Mouse (Mus musculus): ENCODE measurements around the gene Gstm7. TPM values are rescaled to one million over a fixed set of nuclear protein-coding genes. Genes with fewer than 3 reads are reported as not detected.
"Not testable (repeated sequence)": the region's sequence is repeated elsewhere in the genome, so short reads cannot be mapped to it uniquely, and the experiment has no call there.

The Gstm7 gene
- polyA plus RNA-seq, 1 experiment from 2014 or later = 18.6 TPM

DNA sequence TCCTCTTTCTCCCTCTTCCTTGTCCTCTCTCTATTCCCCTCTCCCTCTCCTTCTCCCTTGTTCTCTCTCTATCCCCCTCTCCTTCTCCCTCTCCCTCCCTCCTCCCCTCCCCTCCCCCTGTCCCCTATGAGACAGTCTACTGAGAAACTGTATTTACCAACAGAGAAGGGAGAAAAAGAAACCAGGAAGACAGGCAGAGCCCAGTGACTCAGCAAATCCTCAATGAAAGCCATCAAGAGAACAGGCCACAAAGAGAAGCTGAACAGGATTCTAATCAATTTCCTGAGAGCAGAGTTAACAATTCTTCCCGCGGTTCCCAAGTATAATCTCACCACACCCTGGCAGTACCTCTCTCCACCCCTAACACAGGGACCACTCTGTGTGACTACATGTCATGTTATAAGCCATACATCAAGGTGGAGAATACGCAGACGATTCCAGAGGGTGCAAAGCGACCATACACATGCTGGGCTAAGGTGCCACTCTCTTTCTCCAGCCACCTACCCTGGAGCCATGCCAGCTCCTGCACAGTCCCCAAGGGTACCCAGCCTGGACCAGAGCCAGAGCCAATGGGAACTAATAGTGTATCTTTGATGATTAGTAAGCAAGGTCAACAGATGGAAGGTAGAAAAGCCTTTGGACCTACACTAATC lies 33.2 kb upstream of the Gstm7 start:
- 63% methylated on average over 5 of the region's 5 CpGs for WGBS
- Histone ChIP-seq H3K4me2 (replicated peaks; ENCODE audit: low read depth, low read length) (no peak overlapping the region), H3K4me1 (ENCODE audit: control insufficient read depth, insufficient read depth, low read length) (no peaks in the 10 kb centered on the region), H3K4me3 (ENCODE audit: low read length) (no peak overlapping the region), H3K27ac (ENCODE audit: low read depth, low read length) (no peak overlapping the region), H3K9ac (ENCODE audit: low read depth, low read length) (no peak overlapping the region), H3K9me3 (ENCODE audit: control insufficient read depth, low read length) (no peaks in the 10 kb centered on the region), H3K27me3 (ENCODE audit: control insufficient read depth, insufficient read depth, low read length) (no peaks in the 10 kb centered on the region), H3K36me3 (ENCODE audit: control insufficient read depth, insufficient read depth, low read length) (no peaks in the 10 kb centered on the region)
- ATAC-seq (ENCODE audit: low FRiP score, low TSS enrichment) = no peak

DNA sequence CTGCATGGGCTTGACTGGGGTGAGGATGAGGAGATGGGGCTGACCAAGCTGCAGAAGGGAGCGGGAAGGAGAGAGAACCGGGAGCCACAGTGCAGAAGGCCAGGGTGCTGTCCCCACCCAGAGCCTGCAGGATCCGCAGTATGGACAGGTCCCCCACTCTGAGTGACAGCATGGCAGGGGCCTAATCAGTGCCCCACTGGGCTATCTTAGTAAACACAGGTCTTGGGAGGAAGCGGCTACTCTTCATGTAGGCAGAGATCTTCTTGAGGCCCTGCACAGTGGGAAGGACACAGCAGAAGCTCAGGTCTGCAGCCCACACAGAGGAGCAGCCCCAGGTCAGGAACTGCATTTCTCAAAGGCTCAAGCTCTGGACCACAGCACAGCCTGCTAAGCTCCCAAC lies 32.4 kb upstream of the Gstm7 start:
- no peak overlapping the region for H3K9ac ChIP-seq (ENCODE audit: low read depth, low read length)
- WGBS = 89% methylated on average over 4 of the region's 4 CpGs
- H3K27ac ChIP-seq (ENCODE audit: low read depth, low read length) = no peak overlapping the region

DNA sequence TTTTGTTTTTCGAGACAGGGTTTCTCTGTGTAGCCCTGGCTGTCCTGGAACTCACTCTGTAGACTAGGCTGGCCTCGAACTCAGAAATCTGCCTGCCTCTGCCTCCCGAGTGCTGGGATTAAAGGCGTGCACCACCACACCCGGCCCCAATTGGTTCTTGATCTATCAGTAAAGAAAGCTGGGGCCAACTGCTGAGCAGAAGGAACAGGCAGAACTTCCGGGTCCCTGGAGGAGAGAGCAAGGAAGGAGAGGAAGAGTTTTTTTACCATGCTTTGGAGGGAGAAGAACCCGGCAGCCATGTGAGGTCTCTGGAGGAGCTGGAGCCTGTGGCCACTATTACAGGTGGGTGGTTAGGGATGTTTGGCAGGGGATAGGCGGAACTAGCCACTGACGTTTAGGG lies 23.6 kb upstream of the Gstm7 start:
- ATAC-seq (ENCODE audit: low FRiP score, low TSS enrichment); H3K27ac ChIP-seq (ENCODE audit: low read depth, low read length); H3K4me1 ChIP-seq (ENCODE audit: control insufficient read depth, insufficient read depth, low read length); H3K9me3 ChIP-seq (ENCODE audit: control insufficient read depth, low read length); H3K4me2 ChIP-seq (replicated peaks; ENCODE audit: low read depth, low read length); H3K36me3 ChIP-seq (ENCODE audit: control insufficient read depth, insufficient read depth, low read length); H3K27me3 ChIP-seq (ENCODE audit: control insufficient read depth, insufficient read depth, low read length); H3K4me3 ChIP-seq (ENCODE audit: low read length); H3K9ac ChIP-seq (ENCODE audit: low read depth, low read length): not testable (repeated sequence)
- 94% methylated on average over 9 of the region's 9 CpGs for WGBS

More for the DNA sequence above, 32.4 kb upstream of the Gstm7 start:
- H3K9me3 ChIP-seq (ENCODE audit: control insufficient read depth, low read length) = no peaks in the 10 kb centered on the region
- no peak overlapping the region for H3K4me2 ChIP-seq (replicated peaks; ENCODE audit: low read depth, low read length)
- no peak for ATAC-seq (ENCODE audit: low FRiP score, low TSS enrichment)
- H3K4me1 ChIP-seq (ENCODE audit: control insufficient read depth, insufficient read depth, low read length) = no peaks in the 10 kb centered on the region
- no peaks in the 10 kb centered on the region for H3K36me3 ChIP-seq (ENCODE audit: control insufficient read depth, insufficient read depth, low read length)
- no peak overlapping the region for H3K4me3 ChIP-seq (ENCODE audit: low read length)
- H3K27me3 ChIP-seq (ENCODE audit: control insufficient read depth, insufficient read depth, low read length) = no peaks in the 10 kb centered on the region

DNA sequence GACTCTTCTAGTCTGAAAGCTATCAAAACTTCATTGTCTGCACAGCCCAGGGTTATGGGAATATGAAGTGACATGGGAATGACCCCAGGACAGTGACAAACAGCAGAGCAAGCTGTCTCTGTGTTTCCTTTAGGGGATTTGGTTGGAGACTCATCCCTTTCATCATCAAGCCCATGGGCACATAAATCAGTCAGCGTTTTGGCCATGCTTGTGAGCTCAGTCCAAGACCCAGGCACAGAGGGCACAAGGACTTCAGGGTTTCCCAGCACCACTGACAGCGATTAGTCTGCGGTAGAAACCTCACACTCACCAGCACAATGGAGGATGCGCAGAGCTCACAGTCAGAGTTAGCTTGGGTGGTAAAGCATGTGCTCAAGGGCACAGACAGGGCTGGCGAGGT lies 22.3 kb upstream of the Gstm7 start:
- H3K27ac ChIP-seq (ENCODE audit: low read depth, low read length) = no peak overlapping the region
- H3K36me3 ChIP-seq (ENCODE audit: control insufficient read depth, insufficient read depth, low read length) = no peaks in the 10 kb centered on the region
- no peaks in the 10 kb centered on the region for H3K9me3 ChIP-seq (ENCODE audit: control insufficient read depth, low read length)
- ATAC-seq (ENCODE audit: low FRiP score, low TSS enrichment) = peak; percentile 32; the same call in 1 of the 2 replicates
- H3K4me2 ChIP-seq (replicated peaks; ENCODE audit: low read depth, low read length) = no peak overlapping the region
- H3K9ac ChIP-seq (ENCODE audit: low read depth, low read length) = no peak overlapping the region
- H3K4me3 ChIP-seq (ENCODE audit: low read length) = no peak overlapping the region
- H3K27me3 ChIP-seq (ENCODE audit: control insufficient read depth, insufficient read depth, low read length) = no peaks in the 10 kb centered on the region
- peaks cover 5% of the 10 kb centered on the region; the same call in 1 of the 2 replicates for H3K4me1 ChIP-seq (ENCODE audit: control insufficient read depth, insufficient read depth, low read length)
- 76% methylated on average over 5 of the region's 5 CpGs for WGBS

DNA sequence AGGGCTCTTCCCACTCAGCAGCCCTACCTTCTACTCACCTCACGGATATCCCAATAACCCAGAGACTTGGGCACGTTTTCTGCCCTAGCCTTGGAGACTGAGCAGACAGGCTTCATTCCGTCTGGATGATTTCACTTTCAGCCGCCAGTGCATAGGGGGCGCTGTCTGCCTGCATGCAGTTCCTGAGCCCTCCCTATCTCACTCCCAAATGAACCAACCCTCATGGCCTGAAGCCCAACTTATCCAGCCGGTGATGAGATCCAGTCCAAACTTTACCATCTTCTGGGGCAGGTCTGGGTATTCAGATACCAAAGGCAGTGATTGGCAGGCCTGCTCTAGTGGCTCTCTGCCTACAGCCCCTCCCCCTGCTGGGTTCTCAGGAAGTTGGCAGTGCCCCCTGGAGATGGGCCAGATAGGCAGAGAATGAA lies 21.7 kb upstream of the Gstm7 start:
- no peak overlapping the region for H3K9ac ChIP-seq (ENCODE audit: low read depth, low read length)
- ATAC-seq (ENCODE audit: low FRiP score, low TSS enrichment) = peak; percentile 41
- no peak overlapping the region for H3K4me3 ChIP-seq (ENCODE audit: low read length)
- H3K36me3 ChIP-seq (ENCODE audit: control insufficient read depth, insufficient read depth, low read length) = no peaks in the 10 kb centered on the region
- H3K27me3 ChIP-seq (ENCODE audit: control insufficient read depth, insufficient read depth, low read length) = no peaks in the 10 kb centered on the region
- no peak overlapping the region for H3K4me2 ChIP-seq (replicated peaks; ENCODE audit: low read depth, low read length)
- no peak overlapping the region for H3K27ac ChIP-seq (ENCODE audit: low read depth, low read length)
- 17% methylated on average over 6 of the region's 6 CpGs for WGBS
- peaks cover 5% of the 10 kb centered on the region; the same call in 1 of the 2 replicates for H3K4me1 ChIP-seq (ENCODE audit: control insufficient read depth, insufficient read depth, low read length)
- H3K9me3 ChIP-seq (ENCODE audit: control insufficient read depth, low read length) = no peaks in the 10 kb centered on the region

DNA sequence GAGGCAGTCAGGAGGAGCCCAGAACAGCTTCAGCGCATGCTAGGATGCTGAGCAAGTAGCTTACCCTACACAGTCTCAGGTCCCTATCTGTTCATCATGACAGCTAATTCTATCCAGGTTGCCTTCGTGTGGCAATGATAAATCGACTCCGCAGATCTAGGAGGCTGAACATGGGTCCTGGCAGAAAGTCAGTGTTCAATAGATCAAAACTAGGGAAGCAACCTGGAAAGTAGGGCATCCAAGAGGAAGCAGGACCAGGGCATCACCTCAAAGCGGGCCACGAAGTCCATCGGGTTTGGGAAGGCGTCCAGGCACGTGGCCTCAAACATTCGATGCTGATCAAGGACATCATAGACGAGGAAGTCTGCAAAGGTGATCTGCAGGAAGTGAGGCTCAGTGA lies 18.9 kb upstream of the Gstm7 start:
- ATAC-seq (ENCODE audit: low FRiP score, low TSS enrichment) = no peak
- 89% methylated on average over 11 of the region's 11 CpGs for WGBS
- Histone ChIP-seq H3K9ac (ENCODE audit: low read depth, low read length) (no peak overlapping the region), H3K9me3 (ENCODE audit: control insufficient read depth, low read length) (no peaks in the 10 kb centered on the region), H3K4me1 (ENCODE audit: control insufficient read depth, insufficient read depth, low read length) (peaks cover 5% of the 10 kb centered on the region; the same call in 1 of the 2 replicates), H3K4me2 (replicated peaks; ENCODE audit: low read depth, low read length) (no peak overlapping the region), H3K27me3 (ENCODE audit: control insufficient read depth, insufficient read depth, low read length) (no peaks in the 10 kb centered on the region), H3K27ac (ENCODE audit: low read depth, low read length) (no peak overlapping the region), H3K4me3 (ENCODE audit: low read length) (no peak overlapping the region), H3K36me3 (ENCODE audit: control insufficient read depth, insufficient read depth, low read length) (no peaks in the 10 kb centered on the region)

DNA sequence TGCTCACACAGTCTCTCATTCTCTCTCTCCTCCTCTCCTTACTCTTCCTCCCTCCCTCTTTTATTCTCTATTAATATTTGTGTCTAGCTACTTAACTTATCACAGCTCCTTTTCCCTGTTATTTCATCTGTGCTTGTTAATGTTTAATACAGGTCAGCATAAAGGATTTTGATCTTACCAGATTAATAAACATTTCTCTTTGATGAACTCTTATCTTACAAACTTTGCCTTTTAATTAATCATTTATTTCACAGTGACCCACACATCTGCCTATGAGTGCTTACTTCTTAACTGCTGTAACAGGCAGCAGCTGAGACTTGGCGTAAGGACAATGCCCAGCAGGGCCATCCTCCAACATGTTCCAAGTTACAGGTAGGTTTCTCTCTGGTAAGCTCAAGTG lies 17.8 kb upstream of the Gstm7 start:
- H3K9ac ChIP-seq (ENCODE audit: low read depth, low read length); H3K4me3 ChIP-seq (ENCODE audit: low read length); ATAC-seq (ENCODE audit: low FRiP score, low TSS enrichment); H3K4me1 ChIP-seq (ENCODE audit: control insufficient read depth, insufficient read depth, low read length); H3K27me3 ChIP-seq (ENCODE audit: control insufficient read depth, insufficient read depth, low read length); H3K4me2 ChIP-seq (replicated peaks; ENCODE audit: low read depth, low read length); H3K9me3 ChIP-seq (ENCODE audit: control insufficient read depth, low read length); H3K36me3 ChIP-seq (ENCODE audit: control insufficient read depth, insufficient read depth, low read length); H3K27ac ChIP-seq (ENCODE audit: low read depth, low read length): not testable (repeated sequence)
- 92% methylated on average over 1 of the region's 1 CpGs for WGBS

DNA sequence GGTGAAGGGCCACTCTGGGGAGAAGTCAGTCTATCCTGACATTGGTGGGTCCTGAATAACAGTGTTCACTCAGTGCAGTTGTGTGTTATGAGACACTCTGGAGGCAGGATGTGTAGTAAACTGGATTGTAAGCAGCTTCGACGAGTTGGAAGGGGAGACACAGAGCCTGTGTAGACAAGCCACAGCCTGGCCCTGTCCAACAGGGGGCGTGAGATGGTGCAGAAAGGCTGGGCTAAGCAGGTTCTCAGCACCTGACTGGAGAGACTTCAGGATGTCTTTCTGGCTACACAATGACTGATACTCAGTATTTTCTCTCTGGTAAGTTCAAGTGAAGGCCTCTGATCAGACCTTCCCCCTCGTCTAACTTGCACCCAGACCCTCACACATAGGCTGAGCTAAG lies 14.1 kb upstream of the Gstm7 start:
- Histone ChIP-seq H3K36me3 (ENCODE audit: control insufficient read depth, insufficient read depth, low read length) (no peaks in the 10 kb centered on the region), H3K4me1 (ENCODE audit: control insufficient read depth, insufficient read depth, low read length) (peaks cover 7% of the 10 kb centered on the region), H3K27ac (ENCODE audit: low read depth, low read length) (no peak overlapping the region), H3K4me3 (ENCODE audit: low read length) (no peak overlapping the region), H3K9ac (ENCODE audit: low read depth, low read length) (no peak overlapping the region), H3K9me3 (ENCODE audit: control insufficient read depth, low read length) (no peaks in the 10 kb centered on the region), H3K27me3 (ENCODE audit: control insufficient read depth, insufficient read depth, low read length) (no peaks in the 10 kb centered on the region), H3K4me2 (replicated peaks; ENCODE audit: low read depth, low read length) (no peak overlapping the region)
- ATAC-seq (ENCODE audit: low FRiP score, low TSS enrichment) = no peak
- 66% methylated on average over 4 of the region's 4 CpGs for WGBS

DNA sequence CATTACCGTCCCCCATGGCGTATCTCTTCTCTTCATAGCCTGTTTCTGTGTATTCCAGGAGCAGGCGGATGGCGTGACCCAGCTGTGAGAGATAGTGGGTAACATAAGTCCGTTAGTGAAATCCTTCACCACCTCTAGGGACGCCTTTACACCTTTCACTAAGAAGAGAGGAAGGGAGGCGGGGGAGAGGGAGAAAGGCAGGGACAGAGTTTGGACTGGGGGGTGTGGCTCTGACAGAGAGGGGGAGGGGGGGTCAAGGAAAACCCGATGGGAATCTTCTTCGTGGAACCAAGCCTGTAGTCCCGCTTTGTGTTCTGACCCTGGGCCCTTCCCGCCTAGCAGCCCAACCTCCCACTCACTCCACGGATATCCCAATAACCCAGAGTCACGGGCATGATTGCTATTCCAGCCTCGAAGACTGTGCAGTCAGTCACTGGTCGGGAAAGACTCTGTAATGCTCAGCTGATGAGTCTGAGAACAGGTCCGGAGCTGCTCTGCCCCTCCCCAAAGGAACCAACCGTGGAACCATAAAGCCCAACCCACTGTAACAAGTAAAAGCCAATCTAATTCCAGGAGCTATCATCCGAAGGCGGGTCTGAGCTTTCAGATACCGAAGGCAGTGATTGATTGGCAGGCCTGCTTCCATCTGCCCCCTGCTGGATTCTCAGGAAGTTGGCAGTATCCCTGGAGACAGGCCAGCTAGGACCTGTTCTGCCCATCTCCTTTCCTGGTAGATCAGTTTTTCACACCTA lies 11.8 kb upstream of the Gstm7 start, which contains the start of gene Gstm6:
TSS of gene Gstm6 (minus strand) at position 511 of the 752 bp plus-strand sequence.
- Histone ChIP-seq H3K4me2 (replicated peaks; ENCODE audit: low read depth, low read length) (peak within 1 kb of the TSS; percentile 49), H3K4me3 (ENCODE audit: low read length) (peak within 1 kb of the TSS; percentile 28), H3K27me3 (ENCODE audit: control insufficient read depth, insufficient read depth, low read length) (no peaks in the 10 kb centered on the region), H3K36me3 (ENCODE audit: control insufficient read depth, insufficient read depth, low read length) (no peaks in the 10 kb centered on the region), H3K4me1 (ENCODE audit: control insufficient read depth, insufficient read depth, low read length) (peaks cover 7% of the 10 kb centered on the region), H3K9ac (ENCODE audit: low read depth, low read length) (0 out of 2 replicates have a peak within 1 kb of the TSS, but pooled peaks have one; percentile 28), H3K9me3 (ENCODE audit: control insufficient read depth, low read length) (no peaks in the 10 kb centered on the region), H3K27ac (ENCODE audit: low read depth, low read length) (no peak within 1 kb of the TSS)
- WGBS = 10% methylated on average over 20 of the region's 20 CpGs
- ATAC-seq (ENCODE audit: low FRiP score, low TSS enrichment) = peak; percentile 89
